Mouse (Mus musculus) cortical plate, adult 2 months (tissue): ENCODE measurements around the gene Agpat3. TPM values are rescaled to one million over a fixed set of nuclear protein-coding genes. Genes with fewer than 3 reads are reported as not detected.

ENCODE experiments used
- H3K27ac ChIP-seq: fragments of 200-500 bp; 2 replicates; pipeline ENCODE4 v1.5.1; 2012; ENCODE audit warnings: low read length, control low read depth, inconsistent platforms; ENCODE audit not compliant: insufficient read depth
- H3K4me1 ChIP-seq: fragments of 200-500 bp; 2 replicates; pipeline ENCODE4 v1.6.1; 2011; ENCODE audit warnings: low read length; ENCODE audit not compliant: control insufficient read depth, insufficient read depth
- H3K4me3 ChIP-seq: fragments of 200-500 bp; 2 replicates; pipeline ENCODE4 v1.5.1; 2011; ENCODE audit warnings: mild to moderate bottlenecking, low read length, control low read depth; ENCODE audit not compliant: insufficient read depth
- CTCF ChIP-seq: fragments of 200-500 bp; IDR thresholded peaks from 2 replicates; pipeline ENCODE4 v1.5.1; 2011; ENCODE audit warnings: mild to moderate bottlenecking, control low read depth, low read length; ENCODE audit not compliant: insufficient read depth; ENCODE audit errors: extremely low read depth
- POLR2A ChIP-seq: fragments of 200-500 bp; IDR thresholded peaks from 2 replicates; pipeline ENCODE4 v1.6.1; 2011; ENCODE audit warnings: mild to moderate bottlenecking, low read length, control low read depth; ENCODE audit not compliant: insufficient read depth; ENCODE audit errors: extremely low read depth
- polyA plus RNA-seq: library from polyadenylated mRNA; depleted of rRNA; stranded (reverse); fragments of >200 nt; gene quantifications from 2 replicates; pipeline ENCODE4 v1.2.3, GENCODE M21; 2012

Agpat3 gene
- polyA plus RNA-seq, 1 experiment = 241 TPM

DNA sequence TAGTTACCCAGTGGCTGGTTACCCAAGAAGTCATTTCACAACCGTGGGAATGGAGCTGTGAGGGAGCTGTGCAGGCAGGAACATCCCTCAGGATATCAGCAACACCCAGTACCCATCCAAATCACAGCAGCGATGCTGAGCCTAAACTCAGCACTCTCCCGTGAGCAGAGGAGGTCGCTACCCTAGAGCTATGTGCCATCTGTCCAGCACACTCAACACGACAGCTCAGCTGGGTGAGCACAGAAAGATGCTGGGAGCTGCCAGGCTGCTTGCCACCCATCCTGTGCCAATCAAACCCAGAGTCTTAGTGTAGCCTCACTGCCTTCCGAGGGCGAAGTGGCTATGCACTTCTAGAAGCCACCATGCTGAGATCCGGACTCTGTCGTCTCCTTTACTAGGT lies 32.3 kb downstream of the Agpat3 start:
- TF ChIP-seq POLR2A = no peak
- TF ChIP-seq CTCF = no peak
- H3K4me3 ChIP-seq = no peak overlapping the region
- H3K27ac ChIP-seq = no peak overlapping the region
- peaks cover 16% of the 10 kb centered on the region for H3K4me1 ChIP-seq

DNA sequence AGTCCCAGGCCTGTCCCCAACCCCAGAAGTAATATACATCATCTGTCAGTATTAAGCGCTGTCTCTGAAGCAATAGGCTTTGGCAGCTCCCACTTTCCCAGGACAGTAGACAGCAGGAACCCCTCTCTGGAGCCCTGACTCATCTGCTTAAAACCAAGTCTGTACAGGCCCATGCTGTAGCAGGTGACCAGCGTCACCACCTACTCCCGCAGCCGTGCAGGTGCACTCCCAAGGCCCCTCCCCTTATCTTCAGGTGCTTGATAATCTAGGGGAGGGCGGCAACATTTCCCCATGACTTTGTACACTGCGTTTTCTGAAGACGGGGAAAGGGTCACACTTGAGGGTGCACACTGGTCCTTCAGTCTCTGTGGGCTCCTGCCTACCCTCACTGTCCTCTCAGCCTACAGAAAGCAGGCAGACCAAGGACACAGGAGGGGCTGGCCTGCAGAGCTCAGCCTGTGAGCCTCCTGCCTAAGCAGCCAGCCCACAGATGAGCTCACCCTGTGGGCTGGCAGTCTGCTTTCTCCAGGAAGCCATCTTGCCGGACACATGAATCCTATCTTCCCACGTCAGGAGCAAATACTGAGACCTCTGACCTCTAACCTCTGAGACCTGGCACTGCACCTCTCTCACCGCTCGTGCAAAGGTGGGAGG lies 34.9 kb downstream of the Agpat3 start:
- no peak overlapping the region for H3K4me3 ChIP-seq
- H3K27ac ChIP-seq = no peak overlapping the region
- peaks cover 8% of the 10 kb centered on the region for H3K4me1 ChIP-seq
- no peak for TF ChIP-seq POLR2A
- no peak for TF ChIP-seq CTCF

DNA sequence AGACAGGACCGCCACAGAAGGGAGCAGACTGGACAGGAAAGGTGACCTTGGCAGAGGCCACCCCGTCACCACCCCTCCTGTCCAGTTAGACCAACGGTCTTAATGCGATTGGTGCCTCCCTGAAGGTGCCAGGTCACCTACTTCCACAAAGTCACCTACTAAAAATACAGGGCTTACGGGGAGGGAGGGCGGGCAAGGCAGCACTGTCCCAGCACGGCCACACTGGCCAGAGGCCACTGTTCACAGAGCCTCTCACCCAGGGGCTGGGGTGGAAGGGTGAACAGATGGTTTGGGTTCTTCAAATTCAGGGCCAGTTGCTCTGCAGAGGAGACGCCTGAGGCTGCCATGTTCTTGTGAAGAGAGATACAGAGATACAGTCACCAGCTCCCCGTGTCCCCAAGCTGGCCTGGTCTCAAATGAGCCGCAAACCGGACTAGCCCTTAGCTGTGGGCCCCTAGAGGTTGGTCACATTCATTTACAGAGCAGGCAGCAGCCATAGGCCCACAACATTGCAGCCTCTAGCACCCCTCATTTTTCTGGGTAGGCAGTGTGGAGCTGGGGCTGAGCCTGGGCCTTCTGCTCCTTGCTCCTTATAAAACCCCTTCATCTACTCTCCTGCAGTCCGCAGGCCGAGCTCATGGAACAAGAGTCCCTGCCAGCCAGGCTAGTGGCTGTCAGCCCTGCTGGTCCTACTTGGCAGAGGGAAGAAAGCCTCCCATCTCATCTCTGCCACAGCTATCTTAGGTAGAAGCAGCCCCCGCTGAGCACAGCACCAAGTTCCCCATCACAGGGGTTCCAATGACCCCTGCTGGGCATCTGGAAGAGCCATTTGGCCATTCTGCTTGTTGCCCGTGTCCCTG lies 35.8 kb downstream of the Agpat3 start:
- TF ChIP-seq POLR2A (no peak), CTCF (no peak)
- Histone ChIP-seq H3K4me1 (peaks cover 10% of the 10 kb centered on the region), H3K4me3 (no peak overlapping the region), H3K27ac (no peak overlapping the region)

DNA sequence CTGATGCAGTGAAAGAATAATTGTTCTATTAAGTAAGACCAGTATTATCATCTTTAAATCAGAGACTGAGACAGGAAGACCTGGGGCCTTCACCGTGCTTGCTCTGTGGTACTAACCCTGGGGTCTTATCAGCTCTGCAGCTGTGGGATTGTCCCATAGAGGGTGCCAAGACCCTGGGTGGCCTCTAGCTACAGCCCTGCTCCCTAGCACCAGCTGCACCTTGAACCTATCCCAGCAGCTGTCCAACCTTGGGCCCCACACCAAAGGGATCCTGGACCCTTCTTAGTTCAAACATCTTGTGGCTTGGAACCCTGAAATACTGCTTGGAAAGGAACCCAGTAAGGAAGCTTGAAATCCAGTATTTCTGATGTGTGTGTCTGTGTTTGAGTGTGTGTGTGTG lies 37.1 kb downstream of the Agpat3 start:
- TF ChIP-seq POLR2A (no peak), CTCF (no peak)
- Histone ChIP-seq H3K4me3 (no peak overlapping the region), H3K27ac (no peak overlapping the region), H3K4me1 (peaks cover 6% of the 10 kb centered on the region)

DNA sequence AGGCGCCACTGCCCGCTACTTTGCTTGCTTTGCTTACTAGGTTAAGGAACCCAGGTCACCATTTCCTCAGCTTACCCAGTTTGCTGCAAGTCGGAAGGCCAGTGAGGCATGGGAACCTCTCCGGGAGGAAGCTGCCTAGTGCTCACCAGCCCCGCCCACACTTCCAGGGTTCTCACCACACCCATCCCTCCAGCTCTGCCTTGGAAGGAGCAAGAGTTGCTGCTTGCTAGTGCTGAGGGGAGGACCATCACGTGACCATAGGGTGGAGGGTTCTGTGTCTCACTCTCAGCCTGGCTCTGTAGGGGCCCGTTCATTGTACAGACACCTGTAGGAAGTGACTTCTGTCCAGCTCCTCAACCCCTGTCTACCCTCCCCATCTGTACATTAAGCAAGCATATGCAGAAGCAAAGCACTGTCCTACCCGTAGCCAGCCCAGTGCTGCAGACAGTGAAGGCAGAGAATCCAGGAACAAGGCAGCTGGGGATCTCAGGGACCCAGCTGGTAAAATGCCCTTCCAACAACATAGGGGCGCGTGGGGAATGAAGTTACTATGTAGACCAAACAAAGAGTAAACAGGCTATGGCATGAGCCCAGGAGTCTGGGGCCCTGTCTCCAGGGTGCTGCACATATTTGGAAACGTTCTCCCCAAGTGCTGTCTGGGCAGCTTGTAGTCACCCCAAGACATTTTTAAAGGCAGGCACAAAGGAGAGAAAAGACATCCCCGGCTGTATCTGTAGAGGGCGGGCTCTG lies 40.2 kb downstream of the Agpat3 start:
- no peak overlapping the region for H3K27ac ChIP-seq
- no peak overlapping the region for H3K4me3 ChIP-seq
- H3K4me1 ChIP-seq = peaks cover 3% of the 10 kb centered on the region
- no peak for TF ChIP-seq POLR2A

DNA sequence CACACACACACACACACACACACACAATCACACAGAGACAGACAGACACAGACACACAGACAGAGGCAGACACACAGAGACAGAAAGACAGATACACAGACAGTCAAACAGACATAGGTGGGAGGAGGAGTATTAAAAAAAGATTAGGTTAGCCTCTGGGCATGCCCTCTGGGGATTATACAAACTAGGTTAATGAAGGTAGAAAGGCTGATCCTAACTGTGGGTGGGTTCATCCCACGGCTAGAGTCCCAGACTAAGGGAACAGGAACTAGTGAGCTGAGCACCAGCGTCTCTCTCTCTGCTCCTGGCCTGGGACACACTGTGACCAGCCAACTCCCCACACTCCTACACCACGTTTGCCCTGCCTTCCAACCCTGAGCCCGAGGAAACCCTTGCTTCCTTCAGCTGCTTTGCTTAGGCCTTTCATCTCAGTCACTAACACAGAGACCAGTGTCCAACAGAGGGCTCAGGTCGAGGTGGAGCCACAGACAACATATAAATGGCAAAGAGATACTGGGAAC lies 41.5 kb downstream of the Agpat3 start:
- H3K27ac ChIP-seq = no peak overlapping the region
- H3K4me1 ChIP-seq = peaks cover 4% of the 10 kb centered on the region
- no peak overlapping the region for H3K4me3 ChIP-seq
- TF ChIP-seq CTCF = no peak
- TF ChIP-seq POLR2A = no peak

DNA sequence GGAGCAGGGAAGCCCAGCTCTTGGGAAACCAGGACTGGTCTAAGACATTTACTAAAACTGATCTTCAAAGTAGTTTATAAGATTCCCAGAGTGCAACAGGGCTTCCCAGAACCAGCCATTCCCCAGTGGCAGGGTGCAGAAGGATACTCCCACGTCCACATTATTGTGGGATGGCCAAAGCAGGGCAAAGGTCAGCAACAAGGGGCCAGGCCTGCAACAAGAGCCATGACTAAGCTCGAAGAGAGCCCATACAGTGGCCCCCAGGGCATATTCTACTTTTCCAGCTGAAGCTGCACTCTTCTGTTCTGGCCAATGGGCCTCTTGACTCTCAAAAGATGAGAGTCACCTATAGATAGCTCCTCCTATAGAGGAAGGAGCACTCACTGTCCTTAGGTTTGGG lies 43.7 kb downstream of the Agpat3 start:
- peaks cover 4% of the 10 kb centered on the region for H3K4me1 ChIP-seq
- no peak overlapping the region for H3K27ac ChIP-seq
- no peak overlapping the region for H3K4me3 ChIP-seq
- TF ChIP-seq CTCF = no peak
- no peak for TF ChIP-seq POLR2A

DNA sequence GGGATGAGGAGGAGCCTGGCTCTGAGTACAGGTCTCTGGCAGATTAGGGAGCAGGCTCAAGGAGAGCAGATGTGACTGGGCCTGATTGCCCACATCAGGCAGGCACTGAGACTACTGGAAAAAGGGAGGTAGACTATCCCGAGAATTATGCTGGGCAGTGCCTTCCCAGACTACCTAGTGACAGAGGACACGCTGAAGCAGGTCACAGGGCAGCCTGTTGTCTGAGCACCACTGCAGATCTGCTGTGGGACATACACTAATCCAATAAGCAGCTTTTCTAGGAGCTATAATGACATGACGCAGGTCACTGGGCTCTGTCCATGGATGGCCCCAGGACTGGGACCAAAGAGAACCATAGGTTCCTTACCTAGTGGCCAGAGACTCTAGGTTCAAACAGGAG lies 44.9 kb downstream of the Agpat3 start:
- H3K4me3 ChIP-seq = no peak overlapping the region
- H3K4me1 ChIP-seq = peaks cover 4% of the 10 kb centered on the region
- no peak overlapping the region for H3K27ac ChIP-seq
- TF ChIP-seq CTCF = no peak
- no peak for TF ChIP-seq POLR2A

DNA sequence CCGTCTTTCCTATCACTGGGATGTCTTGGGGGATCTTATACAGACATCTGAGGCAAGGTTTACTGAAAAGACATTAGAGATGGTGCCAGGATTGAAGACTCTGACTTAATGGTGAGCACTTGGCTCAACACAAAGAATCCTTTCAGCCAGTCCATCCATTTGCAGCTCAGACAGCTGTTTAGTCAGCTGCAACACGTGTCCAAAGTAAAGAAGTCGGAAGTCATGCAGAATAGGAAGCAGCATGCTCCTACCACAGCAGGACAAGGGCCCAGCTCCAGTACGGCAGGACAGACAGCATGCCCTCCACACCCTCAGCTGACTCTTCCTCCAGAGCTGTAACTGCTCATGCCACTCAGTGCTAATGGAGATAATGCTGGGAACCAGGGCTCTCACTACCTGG lies 46.3 kb downstream of the Agpat3 start:
- peaks cover 2% of the 10 kb centered on the region; the same call in 1 of the 2 replicates for H3K4me1 ChIP-seq
- H3K4me3 ChIP-seq = no peak overlapping the region
- no peak overlapping the region for H3K27ac ChIP-seq
- TF ChIP-seq POLR2A (no peak), CTCF (no peak)
